In the genomic region with DNA sequence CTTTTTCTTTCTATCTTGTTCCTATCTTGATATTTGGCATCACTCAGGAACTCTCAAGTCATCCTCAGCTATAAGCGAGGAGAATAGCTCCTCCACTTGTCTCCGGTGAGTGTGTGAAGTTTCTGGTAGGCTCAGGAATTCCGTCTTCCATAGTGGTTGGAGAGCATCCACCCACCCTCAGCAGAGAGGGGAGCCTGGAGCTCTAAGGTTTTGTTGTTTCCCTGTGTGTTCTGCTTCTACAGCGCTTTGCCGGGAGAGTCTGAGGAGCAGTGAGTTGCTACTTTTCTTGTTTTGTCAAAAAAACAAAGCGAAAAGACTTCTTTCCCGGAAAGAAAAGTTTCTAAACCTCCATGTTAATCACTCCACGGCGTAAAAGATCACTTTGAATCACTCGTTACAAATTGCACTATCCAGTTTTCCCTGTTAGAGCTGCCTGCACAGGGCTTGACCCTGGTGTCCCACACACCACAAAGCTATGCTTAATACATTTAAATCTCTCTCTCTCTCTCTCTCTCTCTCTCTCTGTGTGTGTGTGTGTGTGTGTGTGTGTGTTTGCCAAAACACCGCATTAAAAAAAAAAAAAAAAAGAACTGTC, we compare ENCODE assay signal across 8 mouse cellular contexts. TPM values are rescaled to one million over a fixed set of nuclear protein-coding genes. Genes with fewer than 3 reads are reported as not detected.
DNase-seq lines count a peak whose midpoint lies in the region; ATAC-seq and TF ChIP-seq lines count a peak whose summit lies in the region.

No protein-coding gene starts in this region.

- DNase-seq in layer of hippocampus, adult 2 months (ENCODE audit: low spot score in 2 of 2): no peak
- no peak for DNase-seq in layer of hippocampus, adult 9-11 months
- peak; percentile 14 for DNase-seq in heart, postnatal 4 days
- peak; percentile 18 to 40 for DNase-seq in left cerebral cortex, postnatal 14 days (ENCODE audit: low spot score in 2 of 2)
- no peak for DNase-seq in ovary, postnatal 36 days (ENCODE audit: low spot score)

- H3K9me3 ChIP-seq in embryonic facial prominence, embryonic 13.5 days: no peaks in the 10 kb centered on the region
- no peaks in the 10 kb centered on the region for H3K9me3 ChIP-seq in neural tube, embryonic 13.5 days

- peak overlapping the region; percentile 95; the same call in 1 of the 2 replicates for H3K27ac ChIP-seq in layer of hippocampus, adult 2 months
- H3K27ac ChIP-seq in embryonic facial prominence, embryonic 13.5 days: no peak overlapping the region
- peak overlapping the region; percentile 99 for H3K27ac ChIP-seq in neural tube, embryonic 13.5 days (replicated peaks)

- H3K4me2 ChIP-seq in embryonic facial prominence, embryonic 13.5 days: peak overlapping the region; percentile 94
- peak overlapping the region; percentile 65 for H3K4me2 ChIP-seq in neural tube, embryonic 13.5 days

- peaks cover 6% of the 10 kb centered on the region; the same call in 1 of the 2 replicates for H3K27me3 ChIP-seq in embryonic facial prominence, embryonic 13.5 days
- no peaks in the 10 kb centered on the region for H3K27me3 ChIP-seq in neural tube, embryonic 13.5 days

- no peak; the same call in 1 of the 2 replicates for TF ChIP-seq CTCF in layer of hippocampus, adult 2 months (conservative IDR thresholded peaks at IDR 0.05)

- intact Hi-C loops in left cerebral cortex, postnatal 14 days (cut with DNase I): loop anchor here (5.0 kb wide), 1 partner anchor 396 kb away; no protein-coding TSS in a partner anchor

- 6% methylated on average over 11 of the region's 11 CpGs for WGBS in embryonic facial prominence, embryonic 13.5 days
- WGBS in neural tube, embryonic 13.5 days: 6% methylated on average over 11 of the region's 11 CpGs

- H3K4me3 ChIP-seq in layer of hippocampus, adult 2 months: peak overlapping the region; percentile 64
- peak overlapping the region; percentile 71 for H3K4me3 ChIP-seq in embryonic facial prominence, embryonic 13.5 days
- H3K4me3 ChIP-seq in neural tube, embryonic 13.5 days: peak overlapping the region; percentile 69

- H3K9ac ChIP-seq in embryonic facial prominence, embryonic 13.5 days: peak overlapping the region; percentile 77
- peak overlapping the region; percentile 96 for H3K9ac ChIP-seq in neural tube, embryonic 13.5 days

- ATAC-seq in embryonic facial prominence, embryonic 13.5 days (ENCODE audit: insufficient number of reproducible peaks, insufficient read depth, low FRiP score, low TSS enrichment, low read depth): no peak
- ATAC-seq in neural tube, embryonic 13.5 days (ENCODE audit: low read depth): no peak
- no peak for ATAC-seq in megakaryocyte, adult 5-6 weeks (ENCODE audit: poor library complexity, severe bottlenecking)

- H3K4me1 ChIP-seq in embryonic facial prominence, embryonic 13.5 days: peaks cover 5% of the 10 kb centered on the region; the same call in 1 of the 2 replicates
- H3K4me1 ChIP-seq in neural tube, embryonic 13.5 days (replicated peaks): peaks cover 18% of the 10 kb centered on the region

- no peaks in the 10 kb centered on the region for H3K36me3 ChIP-seq in embryonic facial prominence, embryonic 13.5 days
- H3K36me3 ChIP-seq in neural tube, embryonic 13.5 days: no peaks in the 10 kb centered on the region

RNA-seq across cellular contexts. Expression of a gene that starts 1.3 kb away (rescaled TPM):
- total RNA-seq in layer of hippocampus, adult 2 months (2021): 10 to 100 TPM; 42.9 to 43.3 TPM
- 3.6 and 3.9 TPM in 2 replicates for polyA plus RNA-seq in embryonic facial prominence, embryonic 13.5 days (2015; fragmentation: Nextera tagmentation; extraction: Ambion mirVana)
- total RNA-seq in heart, postnatal 4 days (2021): 10 to 100 TPM; 15.0 to 16.1 TPM
- 10 to 100 TPM; 48.0 to 58.4 TPM for total RNA-seq in left cerebral cortex, postnatal 14 days (2021)
- 57.9 and 60.5 TPM in 2 replicates for polyA plus RNA-seq in neural tube, embryonic 13.5 days (2015; fragmentation: Nextera tagmentation; extraction: Ambion mirVana)
- total RNA-seq in megakaryocyte, adult 5-6 weeks (2015): 0.05 TPM in 1 of 2 replicates, not detected in the other
- 0.51 TPM in 1 of 2 replicates, not detected in the other for total RNA-seq in megakaryocyte, adult 5-6 weeks (2017)

Comparison
In these comparisons a context has a peak if more than half of its experiments do, and no peak if none do; other contexts are left out.
1. DNase-seq: peak in heart, postnatal 4 days (single experiment) and left cerebral cortex, postnatal 14 days (2 of 2); none in layer of hippocampus, adult 2 months (0 of 2), layer of hippocampus, adult 9-11 months (single experiment) and ovary, postnatal 36 days (single experiment).
2. RNA of a gene that starts 1.3 kb away (total RNA-seq): 48.0 to 58.4 TPM in left cerebral cortex, postnatal 14 days, 42.9 to 43.3 TPM in layer of hippocampus, adult 2 months and 15.0 to 16.1 TPM in heart, postnatal 4 days; 0.05 to 0.51 TPM in megakaryocyte, adult 5-6 weeks; every median in the first group is over 10 times any median in the second.
3. Peak in every context shown above with its lines, with median percentiles within 50 percentile points of each other: H3K4me3 ChIP-seq.